Mouse (Mus musculus) bone marrow, adult 2 months (tissue): ENCODE measurements around the gene Hspa5.

ENCODE experiments used
- CTCF ChIP-seq: fragments of 200-500 bp; IDR thresholded peaks from 2 replicates; pipeline ENCODE4 v1.5.1; 2011; ENCODE audit warnings: low read length, control low read depth; ENCODE audit not compliant: control insufficient read depth, insufficient read depth
- POLR2A ChIP-seq: fragments of 200-500 bp; IDR thresholded peaks from 2 replicates; pipeline ENCODE4 v1.6.1; 2011; ENCODE audit warnings: low read depth, mild to moderate bottlenecking, control low read depth, low read length, borderline replicate concordance; ENCODE audit not compliant: control insufficient read depth

DNA sequence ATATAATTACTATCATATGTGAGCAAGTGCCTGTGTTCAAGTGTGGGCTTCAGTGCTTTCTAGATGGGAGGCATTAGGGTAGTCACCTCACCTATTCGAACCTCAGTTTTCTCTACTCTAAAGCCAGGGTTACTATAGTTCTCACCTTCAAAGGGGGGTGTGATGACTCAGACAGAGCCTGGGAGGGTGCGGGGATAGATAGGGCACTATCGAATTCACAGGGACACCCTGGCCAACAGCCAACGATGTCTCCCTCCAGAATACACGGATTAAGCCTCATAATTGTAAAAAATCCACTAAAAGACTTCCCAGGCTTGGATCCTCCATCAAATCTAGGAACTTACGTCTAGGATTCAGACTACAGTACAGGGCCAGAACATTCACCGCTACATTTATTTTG lies 23.7 kb downstream of the Hspa5 start:
- TF ChIP-seq CTCF, result no peak
- TF ChIP-seq POLR2A, result no peak
